Mouse (Mus musculus) ZHBTc4 (cell line): ENCODE measurements around the gene Clec10a.

ENCODE experiments used
- DNase-seq: peaks from one replicate; pipeline ENCODE4 v3.0.0-alpha.2; 2011; ENCODE audit warnings: low read depth, low spot score

The Clec10a gene

DNA sequence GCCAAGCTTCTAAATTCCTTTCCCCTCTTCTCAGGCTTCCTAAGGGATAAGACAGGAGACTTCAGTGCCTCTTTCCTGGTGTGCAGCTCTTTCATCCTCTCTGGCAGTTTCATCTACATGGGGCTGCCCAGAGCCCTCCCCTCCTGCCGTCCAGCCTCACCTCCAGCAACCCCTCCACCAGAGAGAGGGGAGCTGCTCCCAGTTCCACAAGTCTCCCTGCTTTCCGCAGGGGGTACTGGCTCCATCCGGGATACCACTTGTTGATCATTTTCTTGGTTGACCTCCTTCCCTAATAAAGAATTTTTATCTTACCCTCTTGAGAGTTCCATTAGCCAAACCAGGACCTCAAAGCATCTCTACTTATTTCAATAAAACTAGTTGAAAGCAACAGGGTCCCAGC, 60.1 kb downstream of the Clec10a start:
- DNase-seq: no peak

DNA sequence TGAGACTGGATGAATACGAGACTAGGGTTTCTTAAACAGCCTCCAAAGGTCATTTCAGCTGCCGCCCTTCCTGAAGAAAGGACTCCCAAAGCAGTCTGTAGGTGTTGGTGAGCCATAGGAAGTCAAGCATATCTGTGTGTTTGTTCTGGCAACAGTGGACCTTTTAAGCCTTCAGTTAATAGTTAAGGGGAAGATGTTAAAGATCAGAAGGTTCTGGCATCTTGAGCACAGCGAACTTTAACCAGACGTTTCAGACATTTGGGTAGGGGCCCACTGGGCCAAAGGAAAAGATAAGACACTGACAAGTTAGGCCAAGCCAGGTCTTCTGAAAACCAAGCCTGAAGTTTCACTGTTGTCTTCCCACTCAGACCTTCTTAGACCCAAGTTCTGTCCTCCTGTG, 62.0 kb downstream of the Clec10a start:
- DNase-seq: no peak

DNA sequence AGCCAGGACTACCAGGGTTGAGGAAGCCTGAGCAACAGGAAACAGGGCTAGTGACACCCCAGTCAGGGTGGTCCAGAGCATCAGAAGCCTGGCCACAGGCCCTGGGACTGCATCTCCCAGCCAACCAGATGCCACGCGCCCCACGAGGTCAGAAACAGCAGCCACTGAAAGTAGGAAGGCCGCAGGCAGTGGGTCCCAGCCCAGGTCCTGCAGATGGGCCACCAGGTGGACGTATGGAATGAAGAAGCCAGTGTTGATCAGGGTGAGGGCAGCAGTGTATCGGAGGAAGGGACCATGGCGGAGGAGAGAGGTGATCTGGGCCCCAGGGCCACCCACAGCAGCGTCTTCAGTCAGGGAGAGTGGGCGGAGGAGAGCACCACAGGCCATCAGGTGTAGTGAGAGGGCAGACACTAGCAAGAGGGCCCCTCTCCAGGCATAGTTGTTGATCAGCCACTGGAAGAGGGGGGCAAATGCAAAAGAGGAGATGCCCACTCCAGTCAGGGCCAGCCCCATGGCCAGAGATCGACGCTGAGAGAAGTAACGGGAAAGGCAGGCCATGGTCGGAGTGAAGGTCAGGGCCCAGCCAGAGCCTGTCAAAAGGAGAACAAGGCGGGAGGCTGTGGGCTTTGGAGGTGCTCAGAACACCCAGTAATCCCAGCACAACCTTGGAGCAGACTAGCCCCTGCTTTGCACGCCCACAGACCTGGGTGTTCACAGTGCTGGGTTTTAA, 62.9 kb downstream of the Clec10a start:
- DNase-seq: no peak

DNA sequence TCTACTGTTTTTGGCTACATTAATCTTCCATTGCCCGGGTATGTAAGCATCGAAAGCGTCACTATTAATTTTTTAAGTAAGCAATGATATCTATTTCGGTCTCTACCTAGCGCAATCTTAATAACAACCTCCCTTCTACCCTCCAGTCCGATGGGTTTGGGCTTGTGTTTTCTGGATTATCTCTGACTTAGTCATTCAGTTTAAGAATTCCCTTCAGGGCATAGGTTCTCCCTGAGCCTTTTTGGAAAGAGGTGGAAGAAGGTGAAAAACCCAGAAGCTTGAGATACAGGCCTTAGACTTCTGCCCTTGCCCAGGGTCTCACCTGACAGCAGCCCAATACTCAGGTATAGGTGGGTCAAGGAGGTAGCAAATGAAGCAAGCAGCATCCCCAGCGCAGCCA, 63.9 kb downstream of the Clec10a start:
- DNase-seq: no peak

DNA sequence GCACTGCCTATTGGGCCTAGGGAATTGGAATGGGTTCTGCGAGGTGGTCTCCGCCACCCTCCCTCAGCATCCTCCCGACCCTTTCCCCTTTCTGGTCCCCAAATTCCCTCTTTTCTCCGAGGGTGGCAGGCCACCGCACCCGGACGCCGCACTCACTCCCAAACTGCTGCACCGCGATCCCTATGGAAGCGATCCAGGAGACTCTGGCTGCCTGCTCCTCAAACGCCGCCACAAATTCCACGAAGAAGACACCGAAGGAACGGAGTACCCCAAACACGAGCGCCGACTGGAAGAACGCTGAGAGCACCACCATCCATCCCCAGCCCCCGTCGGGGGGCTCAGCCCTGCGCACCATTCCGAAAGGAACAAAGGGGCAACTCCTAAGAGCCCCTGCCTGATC, 64.3 kb downstream of the Clec10a start:
- DNase-seq: no peak
